Mouse (Mus musculus) mature B cell (primary cell): Measurements from ENCODE around the gene Cyp1a1.
"Not testable (repeated sequence)": the region's sequence is repeated elsewhere in the genome, so short reads cannot be mapped to it uniquely, and the experiment has no call there.

Experiments used
- in situ Hi-C: fragments of 300-500 bp; cut with MboI; formaldehyde crosslinking; loops from 2 replicates; pipeline ENCODE4 v1.14.3; 2019

Gene Cyp1a1

GRCm38 (mm10) chr9:57697380-57697779 is 9.7 kb downstream of the Cyp1a1 start:
- in situ Hi-C loops, result no loop called here

GRCm38 (mm10) chr9:57698466-57699150 is 10.9 kb downstream of the Cyp1a1 start:
- in situ Hi-C loops, result no loop called here

GRCm38 (mm10) chr9:57706496-57706895 is 18.8 kb downstream of the Cyp1a1 start:
- in situ Hi-C loops, result no loop called here

GRCm38 (mm10) chr9:57708068-57708719 is 20.5 kb downstream of the Cyp1a1 start, which contains the start of gene Edc3:
TSS of gene Edc3 (plus strand) at chr9:57708540.
- in situ Hi-C loops, result no loop called here

GRCm38 (mm10) chr9:57708720-57709274 is 21.1 kb downstream of the Cyp1a1 start:
- in situ Hi-C loops, result no loop called here

GRCm38 (mm10) chr9:57710214-57710613 is 22.5 kb downstream of the Cyp1a1 start:
- in situ Hi-C loops, result not testable (repeated sequence)

- in situ Hi-C loops, result no loop called here
These were observed 24.5 kb downstream of the Cyp1a1 start for GRCm38 (mm10) chr9:57712194-57712593.

GRCm38 (mm10) chr9:57718408-57718807 is 30.7 kb downstream of the Cyp1a1 start:
- in situ Hi-C loops, result no loop called here

- in situ Hi-C loops, result no loop called here
These were observed 33.0 kb downstream of the Cyp1a1 start for GRCm38 (mm10) chr9:57720736-57721135.

GRCm38 (mm10) chr9:57722371-57722770 is 34.6 kb downstream of the Cyp1a1 start:
- in situ Hi-C loops, result no loop called here

GRCm38 (mm10) chr9:57723315-57723715 is 35.6 kb downstream of the Cyp1a1 start:
- in situ Hi-C loops, result no loop called here

- in situ Hi-C loops, result no loop called here
These were observed 36.1 kb downstream of the Cyp1a1 start for GRCm38 (mm10) chr9:57723796-57724195.

- in situ Hi-C loops, result no loop called here
These were observed 37.0 kb downstream of the Cyp1a1 start for GRCm38 (mm10) chr9:57724701-57725100.

- in situ Hi-C loops, result no loop called here
These were observed 40.6 kb downstream of the Cyp1a1 start for GRCm38 (mm10) chr9:57728312-57728711.

- in situ Hi-C loops, result no loop called here
These were observed 45.9 kb downstream of the Cyp1a1 start for GRCm38 (mm10) chr9:57733606-57734005.

GRCm38 (mm10) chr9:57739863-57740262 is 52.1 kb downstream of the Cyp1a1 start:
- in situ Hi-C loops, result no loop called here

- in situ Hi-C loops, result no loop called here
These were observed 56.8 kb downstream of the Cyp1a1 start for GRCm38 (mm10) chr9:57744462-57745091.

GRCm38 (mm10) chr9:57747067-57747466 is 59.3 kb downstream of the Cyp1a1 start:
- in situ Hi-C loops, result no loop called here

- in situ Hi-C loops, result no loop called here
These were observed 60.4 kb downstream of the Cyp1a1 start for GRCm38 (mm10) chr9:57748137-57748536.

GRCm38 (mm10) chr9:57748831-57749230 is 61.1 kb downstream of the Cyp1a1 start:
- in situ Hi-C loops, result no loop called here

GRCm38 (mm10) chr9:57750901-57751300 is 63.2 kb downstream of the Cyp1a1 start:
- in situ Hi-C loops, result no loop called here
